Comparison of ENCODE assay signal across 8 mouse cellular contexts in genomic region chr1:43065615-43066310, GRCm38 (mm10). TPM values are rescaled to one million over a fixed set of nuclear protein-coding genes. Genes with fewer than 3 reads are reported as not detected.
DNase-seq lines count a peak whose midpoint lies in the region; ATAC-seq and TF ChIP-seq lines count a peak whose summit lies in the region.

No protein-coding gene starts in this region.

- H3K4me3 ChIP-seq in layer of hippocampus, adult 2 months, result no peak overlapping the region

- TF ChIP-seq CTCF in layer of hippocampus, adult 2 months (conservative IDR thresholded peaks at IDR 0.05), result peak; percentile 96

- peak; percentile 73 to 83 for ATAC-seq in hematopoietic stem cell, adult 5-6 weeks (replicated peaks in 1 of 2; ENCODE audit: insufficient read depth in 1 of 2, low FRiP score in 2 of 2, low TSS enrichment in 1 of 2, low read depth in 1 of 2, poor library complexity in 2 of 2, severe bottlenecking in 2 of 2)

- DNase-seq in MN1 (ENCODE audit: low spot score), result peak; percentile 86
- peak; percentile 32 for DNase-seq in c-Kit-positive CD71-negative TER-119-negative erythroid progenitor cells, embryonic 14.5 days (ENCODE audit: low read depth)
- peak; percentile 15 for DNase-seq in fibroblast of lung, adult 2 months (ENCODE audit: low read depth)
- DNase-seq in layer of hippocampus, adult 2 months (ENCODE audit: low spot score in 2 of 2), result peak; percentile 75 to 84
- DNase-seq in lung, adult 18-20 months, result peak; percentile 63 to 72
- DNase-seq in ovary, postnatal 14 days (ENCODE audit: low spot score), result peak; percentile 59
- no peak for DNase-seq in spleen, adult 12 weeks (ENCODE audit: low spot score)

- no peak overlapping the region for H3K27ac ChIP-seq in layer of hippocampus, adult 2 months

RNA-seq across cellular contexts. Expression of gene Tgfbrap1, which starts 32.7 kb away (rescaled TPM):
- 12.6 and 12.7 TPM in 2 replicates for total RNA-seq in hematopoietic stem cell, adult 5-6 weeks (2017)
- total RNA-seq in layer of hippocampus, adult 2 months (2021), result 10 to 100 TPM; 26.8 to 42.4 TPM

RNA-seq across cellular contexts. Expression of gene AI597479, which starts 32.7 kb away (rescaled TPM):
- 24.2 and 27.1 TPM in 2 replicates for total RNA-seq in hematopoietic stem cell, adult 5-6 weeks (2017)
- 10 to 100 TPM; 24.2 to 26.8 TPM for total RNA-seq in layer of hippocampus, adult 2 months (2021)
